Mouse (Mus musculus): ENCODE data around the gene Tardbp.

Gene Tardbp

DNA sequence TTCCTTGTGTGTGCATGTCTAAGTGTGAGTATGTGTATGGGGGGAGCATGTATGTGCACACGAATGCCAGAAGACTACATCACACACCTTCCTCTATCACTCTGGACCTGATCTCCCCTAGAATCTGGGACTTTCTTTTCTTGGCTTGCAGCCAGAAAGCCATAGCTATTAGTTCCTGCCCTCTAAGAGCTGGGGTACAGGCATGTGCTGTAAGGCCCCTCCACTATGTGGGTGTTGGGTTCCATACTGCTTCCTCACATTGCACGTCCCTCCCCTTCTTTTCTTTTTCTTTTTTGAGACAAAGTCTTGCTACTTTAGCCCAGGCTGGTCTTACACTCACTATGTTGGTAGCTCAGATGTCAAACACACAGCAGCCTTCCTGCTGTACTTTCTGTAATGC, 8.5 kb upstream of the Tardbp start:
- DNase-seq, result no peak

DNA sequence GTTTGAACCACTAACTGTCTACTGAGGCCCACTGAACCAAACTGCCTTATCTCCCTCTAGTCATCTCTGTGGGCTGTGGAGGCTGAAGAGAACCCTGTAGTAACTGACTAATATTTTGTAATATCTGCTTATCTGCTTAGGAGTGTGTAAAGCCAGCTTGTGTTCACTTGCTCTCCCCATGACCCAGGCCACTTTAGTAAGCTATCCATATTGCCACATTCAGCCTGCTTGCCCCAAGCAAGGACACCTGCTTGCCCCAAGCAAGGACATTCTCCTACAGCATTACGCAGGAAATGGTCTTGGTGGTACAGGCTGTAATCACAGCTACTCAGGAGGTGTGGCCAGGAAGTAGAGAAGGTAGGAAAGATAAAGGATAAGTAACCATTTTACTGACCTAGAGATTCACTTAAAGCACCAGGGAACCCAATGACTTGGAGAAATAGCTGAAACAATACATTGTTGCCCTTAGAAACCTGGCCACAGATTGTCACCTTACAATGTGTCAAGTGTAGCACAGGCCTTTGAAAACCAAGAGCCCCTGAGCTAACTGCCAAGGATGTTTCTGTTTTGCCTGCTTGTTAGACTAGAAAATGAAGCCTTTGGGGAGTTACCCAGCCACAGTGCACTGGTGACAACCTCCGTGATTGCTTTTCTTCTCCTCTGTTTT, 6.7 kb upstream of the Tardbp start:
- no peak for DNase-seq

DNA sequence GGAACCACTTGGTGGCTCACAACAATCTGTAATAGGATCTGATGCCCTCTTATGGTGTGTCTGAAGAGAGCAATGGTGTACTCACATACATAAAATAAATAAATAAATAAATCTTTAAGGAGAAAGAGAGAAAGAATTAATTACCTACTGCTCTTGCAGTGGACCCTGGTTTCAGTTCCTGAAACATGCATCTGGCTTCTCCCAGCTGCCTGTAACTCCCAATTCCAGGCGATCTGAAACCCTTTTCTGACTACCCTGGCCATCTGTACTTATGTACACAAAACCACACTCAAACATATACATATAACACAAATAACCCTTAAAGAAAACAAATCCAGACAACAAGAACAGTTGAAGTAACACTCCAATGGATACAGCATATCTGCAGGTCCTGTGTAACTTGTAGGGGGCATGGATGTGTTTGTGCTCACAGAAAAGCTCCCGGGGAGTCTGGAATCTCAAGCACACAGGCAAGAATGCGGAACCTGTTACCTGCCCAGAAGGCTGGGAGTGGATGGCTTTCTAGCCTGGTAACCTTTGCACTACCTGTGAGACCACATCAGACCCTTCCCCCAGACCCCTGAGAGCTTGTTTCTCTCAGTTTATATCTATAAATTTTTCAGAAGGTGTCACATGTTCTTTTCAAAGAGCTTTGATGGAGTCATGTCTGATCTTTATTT, 5.3 kb upstream of the Tardbp start:
- DNase-seq, result peak in 1 of 2 experiments; percentile 60

DNA sequence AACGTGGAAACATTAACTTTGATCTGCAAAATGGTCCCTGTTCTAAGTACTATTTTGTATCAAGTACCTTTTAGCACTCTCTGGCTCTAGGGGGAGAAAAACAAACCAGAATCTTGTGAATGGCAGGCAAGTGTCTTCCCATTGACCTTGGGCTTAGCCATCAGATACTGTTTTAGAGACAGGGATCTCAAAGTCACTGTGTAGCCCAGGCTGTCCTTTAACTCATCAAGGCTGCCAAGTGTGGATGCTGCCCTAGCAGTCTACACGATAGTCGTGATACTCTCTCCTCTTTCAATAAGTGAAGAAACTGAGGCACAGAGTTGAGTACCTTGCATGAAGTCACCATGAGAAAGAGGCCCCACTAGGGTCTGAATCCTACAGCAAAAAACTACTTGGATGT, 427 bp upstream of the Tardbp start:
- no peak for DNase-seq

DNA sequence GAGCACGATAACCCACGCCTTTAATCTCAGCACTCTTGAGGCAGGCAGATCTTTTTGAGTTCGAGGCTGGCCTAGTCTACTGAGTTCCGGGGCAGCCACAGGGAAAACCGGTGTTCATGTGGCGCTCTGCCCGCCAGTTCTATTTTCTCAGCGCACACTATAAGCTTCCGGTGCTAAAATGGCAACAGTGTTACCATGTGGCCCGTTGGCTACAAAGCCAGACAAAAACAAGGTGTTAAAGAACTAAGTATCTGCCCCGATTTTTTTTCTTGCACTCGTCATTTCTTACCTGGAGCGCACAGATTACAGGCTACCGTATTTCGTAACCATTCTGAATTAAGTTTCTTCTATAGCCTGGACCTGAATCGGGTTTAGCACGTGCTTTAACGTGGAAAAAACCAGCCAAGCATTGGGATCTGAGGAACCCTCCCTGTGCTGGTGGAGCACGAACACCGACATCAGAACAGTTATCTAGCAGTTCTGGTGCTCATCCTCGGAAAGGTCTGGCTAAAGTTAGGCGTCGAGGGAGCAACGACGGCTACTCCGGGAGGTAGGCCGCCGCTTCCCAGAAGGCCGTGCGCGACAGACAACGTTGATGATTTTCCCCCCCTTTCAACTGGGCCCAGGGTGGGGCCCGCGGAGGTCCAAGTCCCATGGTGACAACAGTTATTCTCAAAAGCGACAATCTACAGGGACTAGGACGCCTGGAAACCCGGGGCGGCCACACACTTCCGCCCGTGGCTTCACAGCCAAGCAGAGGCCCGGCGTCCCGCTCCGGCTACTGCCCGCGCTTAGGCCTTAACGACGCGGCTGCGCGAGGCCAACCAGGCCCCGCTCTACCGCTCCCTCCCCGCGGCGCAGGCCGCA, 830 bp downstream of the Tardbp start:
- peak in 1 of 2 experiments; percentile 50 for DNase-seq

DNA sequence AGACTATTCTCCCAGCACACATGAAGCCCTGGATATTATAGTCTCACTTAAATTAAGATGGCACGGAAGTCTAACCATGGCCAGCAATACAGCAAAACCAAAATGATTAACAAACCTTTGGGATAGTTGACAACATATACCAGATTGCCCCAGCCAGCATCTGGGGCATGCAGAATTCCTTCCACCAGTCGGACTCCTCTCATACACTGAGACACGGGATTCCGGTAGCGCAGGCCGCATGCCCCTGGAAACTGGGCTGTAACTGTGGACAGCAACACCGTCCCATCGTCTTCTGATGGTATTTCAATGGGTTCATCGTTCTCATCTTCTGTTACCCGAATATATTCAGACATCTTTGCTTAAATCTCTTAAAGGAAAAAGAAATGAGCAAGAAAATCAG, 1.8 kb downstream of the Tardbp start:
- no peak for DNase-seq

DNA sequence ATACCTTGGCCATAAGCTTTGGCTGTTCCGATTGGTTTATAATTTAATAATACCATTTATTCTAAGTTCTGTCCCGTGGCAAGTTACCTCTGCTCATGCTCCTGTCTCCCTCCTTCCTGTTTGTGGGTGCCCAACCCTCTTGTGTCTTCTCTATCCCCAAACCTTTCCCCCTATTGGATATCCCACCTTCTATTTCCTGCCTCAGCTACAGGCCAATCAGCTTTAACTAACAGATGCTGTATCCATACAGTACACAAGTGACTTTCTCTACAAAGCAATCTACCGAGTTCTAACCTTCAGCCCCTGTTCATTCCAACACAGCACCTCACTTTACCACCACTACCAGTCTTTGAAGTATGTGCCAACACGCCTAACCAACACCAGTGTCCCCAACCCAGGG, 3.2 kb downstream of the Tardbp start:
- DNase-seq, result no peak

DNA sequence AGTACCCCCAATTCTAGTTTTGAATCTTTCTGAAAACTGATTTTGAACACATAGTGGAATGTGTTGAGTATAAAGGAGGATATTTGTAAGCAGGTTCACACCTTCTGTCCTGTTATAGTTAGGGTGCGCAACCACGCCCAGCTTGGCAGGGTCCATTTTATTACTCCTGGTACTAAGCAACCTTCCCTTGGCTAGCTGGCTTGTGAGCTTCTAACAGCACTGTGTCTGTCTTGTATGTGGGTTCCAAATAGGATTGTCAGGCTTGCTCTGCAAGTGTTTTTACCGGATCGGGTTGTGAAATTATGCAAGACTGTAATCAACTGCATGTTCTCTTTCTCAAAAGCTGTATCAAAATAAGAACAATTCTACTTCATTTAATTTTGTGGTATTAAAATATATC, 4.3 kb downstream of the Tardbp start:
- no peak for DNase-seq

DNA sequence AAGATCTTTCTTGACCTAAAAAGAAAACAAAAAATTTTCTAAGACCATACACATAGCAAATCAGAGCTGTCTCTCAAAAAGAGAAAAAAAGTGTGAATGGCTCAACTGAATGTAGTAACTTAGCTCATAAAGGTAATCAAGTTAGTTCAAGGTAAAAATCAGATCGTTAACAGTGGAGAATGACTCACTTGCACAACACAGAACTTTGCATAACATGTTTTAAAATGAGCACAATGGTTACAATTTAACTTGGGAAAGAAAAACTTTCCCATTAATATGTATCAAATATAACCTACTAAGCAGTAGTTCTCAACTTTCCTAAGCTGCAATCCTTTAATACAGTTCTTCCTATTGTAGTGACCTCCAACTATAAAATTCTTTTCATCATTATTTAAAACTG, 6.1 kb downstream of the Tardbp start:
- DNase-seq, result no peak

DNA sequence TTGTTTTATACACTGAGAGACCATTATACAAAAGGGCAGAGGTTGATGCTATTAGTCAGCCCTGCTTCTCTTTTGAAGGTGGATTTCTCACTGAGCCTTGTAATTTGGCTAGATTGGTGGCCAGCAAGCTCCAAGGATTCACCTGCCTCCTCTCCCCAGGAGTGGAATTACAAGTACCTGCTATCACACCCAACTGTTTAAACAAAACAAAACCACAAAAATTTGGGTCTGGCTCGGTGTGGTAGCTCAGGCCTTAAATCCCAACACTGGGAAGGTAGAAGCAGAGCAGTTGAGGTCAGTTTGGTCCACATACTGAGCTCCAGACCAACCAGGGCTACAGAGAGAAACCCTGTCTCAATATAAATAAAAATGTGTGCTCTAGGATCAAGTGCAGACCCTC, 7.0 kb downstream of the Tardbp start:
- no peak for DNase-seq

DNA sequence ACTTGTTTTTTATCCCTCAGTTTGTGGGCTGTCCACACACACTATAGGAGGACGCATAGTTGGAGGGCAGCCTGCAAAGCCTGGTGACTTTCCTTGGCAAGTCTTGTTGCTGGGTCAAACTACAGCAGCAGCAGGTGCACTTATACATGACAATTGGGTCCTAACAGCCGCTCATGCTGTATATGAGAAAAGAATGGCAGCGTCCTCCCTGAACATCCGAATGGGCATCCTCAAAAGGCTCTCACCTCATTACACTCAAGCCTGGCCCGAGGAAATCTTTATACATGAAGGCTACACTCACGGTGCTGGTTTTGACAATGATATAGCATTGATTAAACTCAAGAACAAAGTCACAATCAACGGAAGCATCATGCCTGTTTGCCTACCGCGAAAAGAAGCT, 13.1 kb downstream of the Tardbp start:
- no peak for DNase-seq

DNA sequence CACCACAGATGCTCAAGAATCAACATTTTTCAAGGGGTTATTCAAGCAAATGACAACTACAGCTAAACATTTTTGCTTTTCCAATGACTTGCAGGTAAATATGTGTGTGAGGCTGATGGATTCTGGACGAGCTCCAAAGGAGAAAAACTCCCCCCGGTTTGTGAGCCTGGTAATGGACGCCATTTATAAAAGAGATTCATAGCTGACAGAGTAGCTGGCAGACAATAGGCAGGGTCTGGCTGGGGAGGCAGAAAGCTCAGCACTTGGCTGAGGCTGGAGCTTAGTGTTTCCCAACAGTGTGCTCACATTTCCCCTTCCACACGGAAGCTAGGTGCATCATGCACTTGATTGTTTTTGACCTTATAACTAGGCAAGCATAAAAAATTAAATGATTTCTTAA, 14.3 kb downstream of the Tardbp start:
- no peak for DNase-seq

DNA sequence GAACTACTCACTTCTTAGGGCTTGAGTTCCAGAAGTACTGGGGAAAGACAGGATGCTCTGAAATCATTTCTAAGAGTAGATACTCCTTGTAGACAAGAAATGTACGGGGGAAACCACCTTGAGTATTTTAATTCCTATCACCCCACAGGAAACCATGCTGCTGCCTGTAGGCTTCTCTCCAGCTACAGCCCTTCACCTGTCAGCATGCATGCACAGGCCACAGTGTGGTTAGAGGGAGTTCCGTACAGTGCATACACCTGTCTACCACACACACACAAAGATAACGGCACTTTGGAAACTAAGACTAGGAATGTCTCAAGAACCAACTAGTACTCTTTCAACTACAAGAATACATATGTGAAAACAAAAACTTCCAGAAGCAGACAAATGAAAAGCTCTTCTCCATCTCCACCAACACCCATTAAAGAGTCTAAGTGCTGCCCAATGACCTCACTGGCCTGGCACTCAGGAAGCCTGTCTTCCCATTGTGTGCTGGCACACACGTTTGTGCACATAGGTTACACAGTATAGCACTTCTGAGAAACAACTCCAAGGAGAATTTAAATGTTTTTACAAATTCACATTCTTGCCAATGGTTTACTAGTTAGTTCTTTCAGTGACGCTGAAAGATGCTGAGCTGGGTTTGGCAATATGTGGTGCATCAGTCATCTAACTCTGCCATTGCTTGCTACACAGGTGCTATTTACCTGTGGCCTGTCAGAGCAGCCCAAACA, 16.0 kb downstream of the Tardbp start:
- no peak for DNase-seq

DNA sequence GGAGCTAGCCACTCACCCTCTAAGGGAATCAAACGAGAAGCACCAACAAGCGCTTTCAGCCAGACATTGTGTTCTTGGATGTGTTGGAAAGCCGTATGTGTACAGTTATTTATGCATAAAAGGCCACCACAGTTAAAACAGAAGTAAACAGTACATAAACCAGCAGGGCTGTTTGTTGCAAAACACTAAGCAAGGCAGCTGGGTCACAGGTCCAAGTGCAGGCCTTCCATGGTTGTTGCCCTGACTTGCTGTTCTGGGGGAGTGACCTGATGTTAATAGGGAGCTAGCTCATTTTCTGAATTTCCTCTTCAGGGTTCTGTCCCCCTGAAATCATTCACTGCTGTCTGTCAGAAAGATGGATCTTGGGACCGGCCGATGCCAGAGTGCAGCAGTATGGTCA, 17.0 kb downstream of the Tardbp start:
- no peak for DNase-seq

DNA sequence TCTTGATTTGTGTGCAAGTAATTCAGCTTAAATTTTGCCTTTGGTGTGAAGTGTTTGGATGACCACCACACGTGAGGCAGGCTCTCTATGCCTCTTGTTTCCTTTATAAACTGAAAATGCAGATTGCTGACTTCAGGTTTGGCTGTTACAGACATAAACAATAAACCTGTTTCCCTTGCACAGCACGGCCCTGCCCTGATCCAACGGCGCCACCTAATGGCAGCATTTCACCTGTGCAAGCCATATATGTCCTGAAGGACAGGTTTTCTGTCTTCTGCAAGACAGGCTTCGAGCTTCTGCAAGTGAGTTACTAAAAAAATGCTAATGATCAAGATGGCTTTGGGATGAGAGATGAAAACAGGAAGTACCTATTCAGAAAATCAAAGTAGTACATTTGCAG, 19.1 kb downstream of the Tardbp start:
- DNase-seq, result peak; percentile 74 to 85

DNA sequence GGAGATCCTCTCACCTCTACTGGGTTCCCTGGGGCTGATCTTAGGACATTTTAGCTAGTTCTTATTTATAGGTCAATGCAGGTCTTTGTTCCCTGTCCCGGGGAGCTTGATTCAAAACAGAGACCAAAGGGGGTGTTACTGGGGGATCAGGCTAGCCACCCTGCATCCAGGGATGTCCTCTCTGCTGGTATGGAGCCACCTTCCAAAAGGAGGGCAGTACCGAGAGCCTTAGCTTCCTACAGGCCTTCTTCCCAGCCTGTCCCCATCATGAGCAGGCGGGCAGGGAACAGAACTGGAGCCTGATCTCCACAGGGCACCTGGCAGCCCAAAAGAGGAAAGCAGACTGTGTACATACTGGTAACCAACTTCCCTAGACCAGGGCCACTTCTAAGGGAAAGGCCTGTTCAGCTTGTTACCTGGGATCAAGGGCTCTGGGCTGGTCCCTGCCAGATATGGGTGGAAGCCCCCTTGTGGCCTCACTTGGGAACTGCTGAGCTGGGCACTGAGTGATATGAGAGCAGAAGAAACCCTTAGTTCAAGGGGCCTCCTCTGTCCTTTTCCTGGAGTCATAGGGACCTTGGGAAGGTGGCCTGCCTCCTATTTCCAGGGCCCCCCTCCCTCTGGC, 22.2 kb downstream of the Tardbp start:
- peak; percentile 58 to 83 for DNase-seq

DNA sequence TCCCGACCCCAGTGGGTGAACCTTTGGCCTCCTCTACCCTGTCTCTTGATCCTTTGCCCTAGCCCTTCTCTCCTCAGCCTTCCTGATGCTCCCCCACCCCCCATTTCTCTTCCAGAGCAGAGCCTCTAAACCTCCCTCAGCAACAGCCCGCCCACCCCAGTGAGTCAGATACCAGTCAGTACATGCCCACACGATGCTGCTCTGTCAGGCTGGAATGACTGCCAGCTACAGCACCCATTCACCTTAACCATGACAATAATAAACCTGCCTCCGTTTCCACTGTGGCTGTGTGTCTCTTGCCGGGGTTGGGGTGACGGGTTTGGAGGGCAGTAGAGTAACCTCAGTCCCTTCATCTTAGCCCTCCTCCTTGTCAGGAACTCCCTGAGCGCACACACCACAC, 22.7 kb downstream of the Tardbp start:
- no peak for DNase-seq

DNA sequence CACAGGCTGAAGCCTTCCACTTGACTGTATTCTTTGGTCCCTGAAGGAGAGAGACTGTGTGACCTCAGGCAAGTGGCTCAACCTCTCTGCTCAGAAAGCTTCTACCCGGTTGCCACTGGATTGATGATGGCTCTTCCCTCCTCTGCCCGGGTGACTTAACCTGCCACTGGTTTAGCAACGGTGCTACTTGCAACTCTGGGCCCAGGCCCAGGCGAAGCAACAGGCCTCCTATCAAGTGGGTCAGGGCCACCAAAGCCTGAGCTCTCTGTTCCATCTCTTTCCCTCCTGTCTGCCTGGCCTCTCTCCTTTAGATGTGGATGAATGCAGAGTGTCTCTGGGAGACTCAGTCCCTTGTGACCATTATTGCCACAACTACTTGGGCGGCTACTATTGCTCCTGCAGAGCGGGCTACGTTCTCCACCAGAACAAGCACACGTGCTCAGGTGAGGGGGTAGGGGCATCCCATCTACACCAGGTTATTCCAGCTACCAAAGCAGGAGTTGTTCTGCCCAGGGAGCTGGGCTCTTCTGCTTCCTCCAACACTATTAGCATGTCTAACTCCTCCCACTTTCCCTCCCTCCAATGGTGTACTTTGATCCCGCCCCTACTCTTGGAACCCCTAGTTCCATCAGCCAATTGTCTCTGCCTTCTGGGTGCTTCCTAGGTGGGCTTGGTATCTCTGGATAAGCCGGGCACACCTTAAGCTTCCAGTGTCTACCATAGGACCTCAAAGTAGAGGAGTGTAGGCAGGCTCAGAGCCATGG, 23.3 kb downstream of the Tardbp start:
- DNase-seq, result no peak

DNA sequence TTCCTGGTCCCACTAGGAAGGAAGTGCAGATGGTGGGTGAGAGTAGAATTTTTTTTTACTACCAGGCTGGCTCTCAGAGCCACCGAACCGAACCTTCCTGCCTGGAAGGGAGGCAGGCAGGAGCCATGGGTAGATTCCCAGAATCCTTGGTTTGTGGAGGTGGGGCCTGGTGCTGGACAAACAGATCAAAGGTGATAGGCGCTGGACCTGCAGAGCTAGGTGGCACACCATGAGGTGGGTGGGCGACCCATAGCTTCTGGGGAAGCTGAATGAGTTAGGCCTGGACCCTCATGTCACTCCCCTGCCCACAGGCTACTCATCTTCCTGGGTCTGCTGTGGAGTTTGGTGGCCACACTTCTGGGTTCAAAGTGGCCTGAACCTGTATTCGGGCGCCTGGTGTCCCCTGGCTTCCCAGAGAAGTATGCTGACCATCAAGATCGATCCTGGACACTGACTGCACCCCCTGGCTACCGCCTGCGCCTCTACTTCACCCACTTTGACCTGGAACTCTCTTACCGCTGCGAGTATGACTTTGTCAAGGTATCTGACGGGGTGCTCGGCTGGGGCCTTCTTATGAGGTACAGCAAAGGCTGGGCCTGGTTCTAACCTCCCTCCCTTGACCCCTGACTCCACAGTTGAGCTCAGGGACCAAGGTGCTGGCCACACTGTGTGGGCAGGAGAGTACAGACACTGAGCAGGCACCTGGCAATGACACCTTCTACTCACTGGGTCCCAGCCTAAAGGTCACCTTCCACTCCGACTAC, 24.3 kb downstream of the Tardbp start, which contains the start of gene Masp2:
Gene Masp2, plus strand, starts transcription at position 198 of the 764 bp plus-strand sequence.
- DNase-seq, result no peak

DNA sequence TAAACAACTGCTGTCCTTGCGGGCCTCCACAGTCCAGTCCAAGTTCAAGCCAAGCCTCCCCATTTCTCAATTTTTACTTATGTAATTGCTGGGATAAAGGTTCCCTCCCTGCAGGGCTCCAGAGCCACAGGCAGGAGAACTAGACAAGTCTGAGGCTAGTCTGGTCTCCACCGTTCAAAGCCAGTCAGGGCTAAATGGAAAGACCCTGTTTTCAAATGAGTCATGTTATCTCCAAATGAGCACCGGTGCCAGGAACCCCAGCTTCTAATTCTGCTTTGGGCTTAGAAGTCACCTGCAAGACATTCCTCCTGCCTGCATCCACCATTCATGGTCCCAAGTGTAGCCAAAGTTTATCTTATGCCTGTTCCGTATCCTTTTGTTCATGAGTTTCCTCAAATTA, 24.9 kb downstream of the Tardbp start:
- no peak for DNase-seq

DNA sequence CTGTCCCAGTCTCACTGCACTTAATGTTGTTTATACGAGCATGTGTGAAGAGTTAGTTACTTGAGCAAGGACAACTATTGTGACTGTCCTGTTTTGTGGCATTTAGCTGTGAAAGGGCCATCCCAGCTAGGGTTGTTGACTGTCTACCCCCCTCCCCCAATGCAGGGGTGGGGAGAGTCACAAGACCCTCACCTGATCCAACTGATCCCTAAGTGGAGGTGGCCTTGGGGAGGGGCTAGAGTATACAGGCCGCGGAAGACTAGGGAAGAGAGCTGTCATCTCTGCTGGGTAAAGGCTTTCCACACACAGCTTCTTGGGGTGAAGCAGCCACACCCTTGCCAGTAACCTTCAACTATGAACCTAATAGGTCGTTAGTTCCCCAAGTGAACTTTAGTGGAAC, 26.5 kb downstream of the Tardbp start:
- no peak for DNase-seq

Measured in kidney, adult 8-10 months (tissue).